In genomic region chr2:141955197-141955596, GRCm38 (mm10) we compare ENCODE assay signal across 11 mouse cellular contexts.
DNase-seq lines count a peak whose midpoint lies in the region; ATAC-seq and TF ChIP-seq lines count a peak whose summit lies in the region.
"Had no signal": no experiment of that assay in that cellular context is flagged by ENCODE, and none has a peak within 500 bp of the region (broad histone marks: within the 10 kb centered on the region; RNA-seq: fewer than 3 reads in every experiment).

No protein-coding gene starts in this region.

- ATAC-seq in midbrain, postnatal 0 days (ENCODE audit: low FRiP score): no peak
- ATAC-seq: activated CD4-positive, CD25-positive, alpha-beta regulatory T cell, adult 4 months had no signal

- H3K9ac ChIP-seq in midbrain, postnatal 0 days (replicated peaks; ENCODE audit: low read length, poor library complexity, severe bottlenecking): no peak overlapping the region
- H3K9ac ChIP-seq: limb, embryonic 12.5 days; lung, embryonic 15.5 days had no signal

- peak; percentile 26 for DNase-seq in cerebellum, adult 9-10 months
- peak; percentile 55 for DNase-seq in embryo, embryonic 10.5 days (ENCODE audit: low spot score)
- DNase-seq in hindbrain, embryonic 10.5 days (ENCODE audit: low spot score): peak; percentile 23
- peak; percentile 39 for DNase-seq in midbrain, postnatal 0 days (ENCODE audit: low spot score)
- no peak for DNase-seq in heart, embryonic 10.5 days (ENCODE audit: low spot score)
- DNase-seq in urinary bladder, adult 18-20 months (ENCODE audit: low spot score in 2 of 2): no peak
- DNase-seq in right cerebral cortex, postnatal 25 days: no peak
- DNase-seq: heart, adult 2 months had no signal

- H3K27ac ChIP-seq in hindbrain, embryonic 10.5 days: peak overlapping the region; percentile 62
- no peak overlapping the region for H3K27ac ChIP-seq in midbrain, postnatal 0 days (ENCODE audit: low read depth, low read length)
- no peak overlapping the region for H3K27ac ChIP-seq in heart, embryonic 10.5 days
- H3K27ac ChIP-seq: heart, adult 2 months; limb, embryonic 12.5 days; lung, embryonic 15.5 days had no signal

- H3K4me1 ChIP-seq in hindbrain, embryonic 10.5 days (replicated peaks): peaks cover 17% of the 10 kb centered on the region
- 0 out of 2 replicates have a peak, but pooled peaks cover 3% of the 10 kb centered on the region for H3K4me1 ChIP-seq in midbrain, postnatal 0 days (ENCODE audit: insufficient read depth, low read length)
- no peaks in the 10 kb centered on the region for H3K4me1 ChIP-seq in heart, embryonic 10.5 days
- H3K4me1 ChIP-seq: lung, embryonic 15.5 days had no signal

- H3K36me3 ChIP-seq in hindbrain, embryonic 10.5 days: no peaks in the 10 kb centered on the region
- no peaks in the 10 kb centered on the region for H3K36me3 ChIP-seq in midbrain, postnatal 0 days (ENCODE audit: insufficient read depth, low read length)
- no peaks in the 10 kb centered on the region for H3K36me3 ChIP-seq in heart, embryonic 10.5 days
- H3K36me3 ChIP-seq: limb, embryonic 12.5 days; lung, embryonic 15.5 days had no signal

- no peaks in the 10 kb centered on the region for H3K9me3 ChIP-seq in hindbrain, embryonic 10.5 days
- H3K9me3 ChIP-seq in midbrain, postnatal 0 days (ENCODE audit: low read length): no peaks in the 10 kb centered on the region
- no peaks in the 10 kb centered on the region for H3K9me3 ChIP-seq in heart, embryonic 10.5 days
- H3K9me3 ChIP-seq: limb, embryonic 12.5 days; lung, embryonic 15.5 days had no signal

- TF ChIP-seq CTCF in midbrain, postnatal 0 days (IDR thresholded peaks at IDR 0.05): no peak

- no peak overlapping the region for H3K4me2 ChIP-seq in midbrain, postnatal 0 days (ENCODE audit: low read depth, low read length, poor library complexity, severe bottlenecking)
- H3K4me2 ChIP-seq: limb, embryonic 12.5 days; lung, embryonic 15.5 days had no signal

- 15% methylated on average over 3 of the region's 3 CpGs for WGBS in hindbrain, embryonic 10.5 days
- 12% methylated on average over 3 of the region's 3 CpGs for WGBS in midbrain, postnatal 0 days
- 59% methylated on average over 3 of the region's 3 CpGs for WGBS in heart, embryonic 10.5 days

- H3K27me3 ChIP-seq in hindbrain, embryonic 10.5 days (ENCODE audit: insufficient read depth, poor library complexity, severe bottlenecking): no peaks in the 10 kb centered on the region
- H3K27me3 ChIP-seq in midbrain, postnatal 0 days (ENCODE audit: insufficient read depth, low read length): no peaks in the 10 kb centered on the region
- no peaks in the 10 kb centered on the region for H3K27me3 ChIP-seq in heart, embryonic 10.5 days (ENCODE audit: insufficient read depth, poor library complexity, severe bottlenecking)
- H3K27me3 ChIP-seq: limb, embryonic 12.5 days; lung, embryonic 15.5 days had no signal

- H3K4me3 ChIP-seq in hindbrain, embryonic 10.5 days: no peak overlapping the region
- H3K4me3 ChIP-seq in midbrain, postnatal 0 days (ENCODE audit: low read depth, low read length): no peak overlapping the region
- no peak overlapping the region for H3K4me3 ChIP-seq in heart, embryonic 10.5 days
- H3K4me3 ChIP-seq: heart, adult 2 months; limb, embryonic 12.5 days; lung, embryonic 15.5 days had no signal

Comparison
In these comparisons a context has a peak if more than half of its experiments do, and no peak if none do; other contexts are left out.
1. DNase-seq: peak in cerebellum, adult 9-10 months (single experiment), embryo, embryonic 10.5 days (single experiment), hindbrain, embryonic 10.5 days (single experiment) and midbrain, postnatal 0 days (single experiment); none in heart, embryonic 10.5 days (single experiment), urinary bladder, adult 18-20 months (0 of 2) and right cerebral cortex, postnatal 25 days (single experiment).